Mouse (Mus musculus): ENCODE data around the gene Hnrnpd.

- TF ChIP-seq CTCF (IDR thresholded peaks at IDR 0.05) (no peak), EP300 (IDR thresholded peaks at IDR 0.05; ENCODE audit: insufficient read depth, low read depth, low read length) (no peak)
Observed at GRCm38 (mm10) chr5:99959960-99960359, 18.8 kb downstream of the Hnrnpd start.

Measured in heart, adult 2 months (tissue).